Mouse (Mus musculus): Measurements from ENCODE around the gene Zfp444. TPM values are rescaled to one million over a fixed set of nuclear protein-coding genes. Genes with fewer than 3 reads are reported as not detected.

Zfp444 gene
- 84.7 and 95.4 TPM in 2 replicates for polyA plus RNA-seq (2015; fragmentation: Nextera tagmentation; extraction: Ambion mirVana)

DNA sequence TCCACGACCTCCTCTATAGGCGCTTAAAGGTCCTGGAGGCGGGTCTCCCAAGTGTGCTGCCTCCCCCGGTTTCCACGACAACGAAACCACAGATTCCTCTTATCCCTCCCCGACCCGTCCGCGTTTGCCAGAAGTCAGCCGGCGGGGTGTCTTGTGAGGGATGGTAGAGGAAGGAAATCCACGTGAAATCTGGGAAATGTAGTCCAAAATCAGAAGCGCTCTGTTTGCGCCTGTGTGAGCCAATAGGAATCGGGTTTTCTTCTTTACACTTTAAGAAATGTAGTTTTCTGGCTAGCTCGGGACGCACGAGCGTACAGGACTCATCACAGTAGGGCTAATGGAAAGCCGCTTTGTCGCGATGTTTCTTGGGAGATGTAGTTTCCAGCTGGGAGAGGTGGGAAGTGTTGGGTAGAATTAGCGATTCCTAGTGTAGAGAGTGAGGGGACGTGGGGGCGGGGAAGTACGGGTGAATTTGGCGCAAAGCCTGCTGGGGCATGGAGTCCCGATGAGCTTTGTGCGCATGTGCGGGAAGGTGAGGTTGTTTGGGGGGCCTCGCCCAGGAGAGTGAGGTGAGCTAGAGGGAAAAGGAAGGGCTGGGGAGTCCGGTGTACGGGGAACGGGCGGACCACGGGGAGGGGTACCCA lies at the start of gene Zfp444:
Zfp444 (plus strand) TSS at position 221 of the 644 bp plus-strand sequence.
- H3K9ac ChIP-seq (replicated peaks), result peak within 1 kb of the TSS; percentile 82
- H3K27ac ChIP-seq, result peak within 1 kb of the TSS; percentile 80
- peaks cover 20% of the 10 kb centered on the region for H3K4me1 ChIP-seq (replicated peaks)
- H3K9me3 ChIP-seq, result no peaks in the 10 kb centered on the region
- peak within 1 kb of the TSS; percentile 71 for H3K4me3 ChIP-seq (replicated peaks)
- peak; percentile 99 for ATAC-seq
- peaks cover 12% of the 10 kb centered on the region for H3K36me3 ChIP-seq
- peak within 1 kb of the TSS; percentile 77 for H3K4me2 ChIP-seq (replicated peaks)
- no peaks in the 10 kb centered on the region for H3K27me3 ChIP-seq
- WGBS, result under 1% methylated on average over 37 of the region's 37 CpGs

DNA sequence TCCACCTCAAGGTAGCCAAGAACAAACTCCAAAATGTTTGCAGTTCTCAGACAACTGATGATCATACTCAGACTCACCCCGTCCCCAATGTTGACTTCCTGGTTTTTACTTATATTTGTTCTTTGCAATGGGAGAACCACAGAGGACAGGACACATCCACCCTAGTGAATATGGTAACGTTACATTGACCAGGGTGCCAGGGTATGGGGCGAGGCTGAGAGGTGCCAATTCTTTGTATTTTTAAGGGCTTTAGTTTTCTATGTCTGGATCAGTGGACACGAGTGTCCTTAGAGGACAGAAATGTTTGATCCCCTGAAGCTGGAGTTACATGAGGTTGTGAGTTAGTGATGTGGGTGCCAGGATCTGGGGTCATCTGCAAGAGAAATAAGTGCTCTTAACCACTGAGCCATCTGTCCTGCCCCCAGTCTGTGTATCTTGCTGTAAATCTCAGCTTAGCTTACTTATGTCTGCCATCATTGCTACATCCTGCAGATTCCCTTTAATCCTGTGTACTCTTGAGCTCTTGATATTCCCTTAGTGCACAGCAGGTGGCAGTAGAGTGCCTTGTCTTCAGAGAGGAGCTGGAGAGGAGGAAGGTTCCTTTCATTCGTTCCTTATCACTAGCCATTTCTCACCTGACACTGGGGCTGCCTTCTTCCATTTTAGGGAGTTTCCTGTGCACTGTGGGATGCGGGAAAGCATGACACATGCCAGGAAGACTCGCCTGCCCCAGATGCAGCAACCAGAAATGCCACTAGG lies 45.2 kb upstream of the Zfp444 start:
- Histone ChIP-seq H3K9me3 (no peaks in the 10 kb centered on the region), H3K27ac (peak overlapping the region; percentile 53; the same call in 1 of the 2 replicates), H3K4me1 (replicated peaks) (0 out of 2 replicates have a peak, but pooled peaks cover 2% of the 10 kb centered on the region), H3K4me3 (replicated peaks) (no peak overlapping the region), H3K36me3 (peaks cover 9% of the 10 kb centered on the region), H3K9ac (replicated peaks) (peak overlapping the region; percentile 41; the same call in 1 of the 2 replicates), H3K27me3 (no peaks in the 10 kb centered on the region), H3K4me2 (replicated peaks) (no peak overlapping the region)
- peak; percentile 66 for ATAC-seq
- 39% methylated on average over 7 of the region's 7 CpGs for WGBS

- Histone ChIP-seq H3K27ac (no peak overlapping the region), H3K4me3 (replicated peaks) (no peak overlapping the region), H3K9me3 (0 out of 2 replicates have a peak, but pooled peaks cover 4% of the 10 kb centered on the region), H3K27me3 (no peaks in the 10 kb centered on the region), H3K4me1 (replicated peaks) (0 out of 2 replicates have a peak, but pooled peaks cover 2% of the 10 kb centered on the region), H3K36me3 (peaks cover 33% of the 10 kb centered on the region), H3K9ac (replicated peaks) (no peak overlapping the region), H3K4me2 (replicated peaks) (no peak overlapping the region)
- 59% methylated on average over 4 of the region's 4 CpGs for WGBS
- ATAC-seq, result no peak
These were observed 41.7 kb upstream of the Zfp444 start for GRCm38 (mm10) chr7:6130346-6130745.

DNA sequence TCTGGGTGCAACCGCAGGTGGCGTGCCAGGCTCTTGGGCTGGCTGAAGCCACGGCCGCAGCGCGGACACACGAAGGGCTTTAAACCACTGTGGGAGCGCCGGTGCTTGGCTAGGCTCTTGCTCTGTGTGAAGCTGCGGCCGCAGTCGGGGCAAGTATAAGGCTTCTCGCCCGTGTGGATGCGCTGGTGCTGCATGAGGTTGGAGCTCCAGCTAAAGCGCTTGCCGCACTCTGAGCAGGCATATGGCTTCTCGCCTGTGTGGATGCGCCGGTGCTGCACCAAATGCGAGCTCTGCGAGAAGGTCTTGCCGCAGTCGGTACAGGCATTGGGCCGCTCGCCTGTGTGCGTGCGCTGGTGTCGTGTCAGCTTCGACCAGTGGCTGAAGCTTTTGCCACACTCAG lies 39.4 kb upstream of the Zfp444 start:
- WGBS, result 82% methylated on average over 30 of the region's 30 CpGs
- ATAC-seq, result no peak
- H3K4me1 ChIP-seq (replicated peaks), result no peaks in the 10 kb centered on the region

GRCm38 (mm10) chr7:6136497-6136896 lies 35.5 kb upstream of the Zfp444 start:
- no peaks in the 10 kb centered on the region for H3K4me1 ChIP-seq (replicated peaks)
- no peak overlapping the region for H3K4me3 ChIP-seq (replicated peaks)
- no peaks in the 10 kb centered on the region for H3K27me3 ChIP-seq
- H3K27ac ChIP-seq, result no peak overlapping the region
- 0 out of 2 replicates have a peak, but pooled peaks cover 4% of the 10 kb centered on the region for H3K9me3 ChIP-seq
- H3K4me2 ChIP-seq (replicated peaks), result no peak overlapping the region
- peaks cover 57% of the 10 kb centered on the region for H3K36me3 ChIP-seq
- no peak overlapping the region for H3K9ac ChIP-seq (replicated peaks)
- no peak for ATAC-seq

More for the DNA sequence above, 39.4 kb upstream of the Zfp444 start:
- Histone ChIP-seq H3K4me2 (replicated peaks) (no peak overlapping the region), H3K9me3 (0 out of 2 replicates have a peak, but pooled peaks cover 4% of the 10 kb centered on the region), H3K27ac (no peak overlapping the region), H3K36me3 (peaks cover 45% of the 10 kb centered on the region), H3K4me3 (replicated peaks) (no peak overlapping the region), H3K27me3 (no peaks in the 10 kb centered on the region), H3K9ac (replicated peaks) (no peak overlapping the region)

DNA sequence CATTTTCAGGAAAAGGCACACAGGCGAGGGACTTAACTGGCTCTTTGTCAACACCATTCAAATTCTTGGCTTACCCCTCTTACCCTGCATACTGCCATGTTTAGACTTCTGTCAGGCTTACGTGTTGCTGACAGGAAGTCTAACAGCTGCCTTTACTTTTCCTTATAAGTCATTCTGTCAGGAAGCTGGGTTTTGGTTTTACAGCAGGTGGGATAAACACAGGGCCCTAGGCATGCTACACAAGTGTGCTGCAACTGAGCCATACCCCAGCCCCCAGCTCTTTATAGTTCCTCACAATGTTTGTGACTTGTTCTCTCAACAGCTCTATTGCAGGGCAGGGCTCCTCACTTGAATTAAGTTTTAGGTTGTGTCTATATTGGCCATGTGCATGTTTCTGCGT lies 32.7 kb upstream of the Zfp444 start:
- Histone ChIP-seq H3K36me3 (peaks cover 38% of the 10 kb centered on the region), H3K27ac (no peak overlapping the region), H3K9me3 (no peaks in the 10 kb centered on the region), H3K4me1 (replicated peaks) (0 out of 2 replicates have a peak, but pooled peaks cover 5% of the 10 kb centered on the region), H3K4me2 (replicated peaks) (no peak overlapping the region), H3K27me3 (no peaks in the 10 kb centered on the region), H3K9ac (replicated peaks) (no peak overlapping the region), H3K4me3 (replicated peaks) (no peak overlapping the region)
- 86% methylated on average over 3 of the region's 3 CpGs for WGBS
- no peak for ATAC-seq

DNA sequence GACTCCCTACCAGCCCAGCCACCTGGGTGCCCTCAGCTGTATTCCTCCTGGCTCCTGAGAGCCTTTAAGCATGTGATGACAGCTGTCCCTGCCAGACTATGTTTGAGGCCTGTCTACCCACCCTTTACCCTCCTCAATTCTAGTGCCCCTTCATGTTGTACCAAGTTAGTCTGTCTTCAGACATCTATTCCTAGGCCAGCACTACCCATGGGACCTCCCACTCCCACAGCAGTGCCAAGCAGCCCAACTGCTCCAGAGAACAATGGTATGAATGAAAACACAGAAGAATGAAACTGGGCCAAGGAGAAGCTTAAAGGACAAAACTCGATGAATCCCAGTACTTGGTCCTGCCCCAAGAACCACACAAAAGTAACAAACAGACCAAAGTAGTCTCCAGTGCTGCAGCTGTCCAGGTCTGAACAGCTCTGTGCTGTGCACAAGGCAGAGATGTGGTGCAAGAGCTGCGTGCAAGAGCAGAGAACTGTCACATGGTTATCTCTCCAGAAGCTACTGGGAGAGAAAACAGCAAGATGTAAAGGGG lies 28.0 kb upstream of the Zfp444 start:
- Histone ChIP-seq H3K4me3 (replicated peaks) (no peak overlapping the region), H3K27me3 (no peaks in the 10 kb centered on the region), H3K4me2 (replicated peaks) (no peak overlapping the region), H3K4me1 (replicated peaks) (peaks cover 19% of the 10 kb centered on the region), H3K9me3 (no peaks in the 10 kb centered on the region), H3K27ac (no peak overlapping the region), H3K9ac (replicated peaks) (no peak overlapping the region), H3K36me3 (peaks cover 19% of the 10 kb centered on the region)
- peak; percentile 32; the same call in 1 of the 2 replicates for ATAC-seq
- 81% methylated on average over 2 of the region's 2 CpGs for WGBS

DNA sequence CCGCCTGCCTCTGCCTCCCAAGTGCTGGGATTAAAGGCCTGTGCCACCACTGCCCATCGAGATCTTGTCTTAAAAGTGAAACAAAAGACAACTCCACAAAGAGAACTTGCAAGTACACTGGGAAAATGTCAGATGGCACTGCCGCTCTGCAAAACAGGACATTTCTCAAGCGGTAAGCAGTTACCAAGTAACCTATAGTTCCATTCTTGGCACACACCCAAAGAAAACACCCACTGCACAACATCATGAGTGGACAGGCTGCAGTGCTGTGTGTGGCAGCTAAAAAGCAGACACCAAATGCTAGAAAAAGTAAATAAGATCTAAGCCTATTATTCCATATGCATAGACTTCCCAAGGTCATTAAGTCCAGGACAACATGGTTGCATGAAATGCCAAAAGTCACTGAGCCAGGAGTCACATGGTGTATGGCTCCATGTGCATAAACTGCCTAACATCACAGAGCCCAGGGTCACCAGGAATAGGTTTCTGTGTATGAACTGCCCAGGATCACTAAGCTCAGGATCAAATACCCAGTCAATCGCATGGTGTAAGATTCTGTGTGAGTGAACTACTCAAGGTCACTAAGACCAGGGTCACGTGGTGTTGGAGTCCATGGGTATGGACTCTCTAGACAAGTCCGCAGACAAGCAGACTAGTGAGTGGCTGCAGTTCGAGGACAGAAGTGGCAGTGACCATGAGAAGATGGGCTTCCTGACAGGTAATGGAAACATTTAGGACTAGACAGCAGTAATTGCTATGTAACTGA lies 26.4 kb upstream of the Zfp444 start:
- WGBS, result 91% methylated on average over 8 of the region's 8 CpGs
- H3K4me1 ChIP-seq (replicated peaks), result peaks cover 21% of the 10 kb centered on the region

DNA sequence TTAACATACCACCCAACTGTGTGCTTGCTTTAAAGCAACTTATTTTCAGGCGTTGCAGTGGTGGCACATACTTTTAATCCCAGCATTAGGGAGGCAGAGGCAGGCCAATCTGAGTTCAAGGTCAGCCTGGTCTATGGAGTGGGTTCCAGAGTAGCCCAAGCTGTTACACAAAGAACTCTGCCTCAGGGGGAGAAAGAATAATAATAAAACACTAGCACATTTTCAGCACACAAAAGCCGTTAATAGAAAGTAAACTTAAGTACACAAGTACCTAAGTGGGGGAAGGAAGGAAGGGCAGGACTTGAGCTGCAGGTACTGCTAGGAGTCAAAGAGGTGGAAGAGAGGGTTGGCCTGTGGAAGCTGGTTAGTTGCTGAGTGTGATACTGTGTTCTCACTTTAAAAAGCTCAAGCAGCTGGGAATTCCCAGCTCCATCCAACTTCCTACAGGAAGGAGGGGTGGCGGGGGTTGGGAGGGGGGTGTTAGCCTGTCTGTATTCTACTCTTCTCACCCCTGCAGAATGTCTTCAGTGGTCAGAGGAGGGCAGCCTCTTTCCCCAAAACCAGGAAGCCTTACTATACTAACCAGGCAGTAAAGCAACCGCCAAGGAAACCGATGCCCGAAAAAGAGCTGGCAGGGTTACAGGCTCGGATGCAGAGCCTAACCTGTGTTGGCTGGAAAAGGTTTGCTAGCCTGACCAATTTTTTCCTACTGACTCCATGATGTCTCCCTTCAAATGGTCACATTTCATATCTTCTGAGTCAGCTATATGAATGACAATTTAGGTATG lies 25.6 kb upstream of the Zfp444 start:
- no peak for ATAC-seq
- no peaks in the 10 kb centered on the region for H3K27me3 ChIP-seq
- H3K9me3 ChIP-seq, result no peaks in the 10 kb centered on the region
- H3K4me1 ChIP-seq (replicated peaks), result peaks cover 21% of the 10 kb centered on the region
- H3K27ac ChIP-seq, result no peak overlapping the region
- H3K36me3 ChIP-seq, result peaks cover 8% of the 10 kb centered on the region
- 93% methylated on average over 7 of the region's 7 CpGs for WGBS
- H3K9ac ChIP-seq (replicated peaks), result no peak overlapping the region
- no peak overlapping the region for H3K4me3 ChIP-seq (replicated peaks)
- H3K4me2 ChIP-seq (replicated peaks), result no peak overlapping the region

More for the DNA sequence above, 26.4 kb upstream of the Zfp444 start:
- H3K36me3 ChIP-seq, result peaks cover 13% of the 10 kb centered on the region
- no peak overlapping the region for H3K4me2 ChIP-seq (replicated peaks)
- no peaks in the 10 kb centered on the region for H3K27me3 ChIP-seq
- H3K9ac ChIP-seq (replicated peaks), result no peak overlapping the region
- ATAC-seq, result no peak; the same call in 1 of the 2 replicates
- H3K9me3 ChIP-seq, result no peaks in the 10 kb centered on the region
- H3K27ac ChIP-seq, result no peak overlapping the region
- H3K4me3 ChIP-seq (replicated peaks), result no peak overlapping the region

GRCm38 (mm10) chr7:6146982-6147325 lies 25.1 kb upstream of the Zfp444 start:
- peaks cover 3% of the 10 kb centered on the region for H3K36me3 ChIP-seq
- H3K9me3 ChIP-seq, result no peaks in the 10 kb centered on the region
- WGBS, result 90% methylated on average over 2 of the region's 2 CpGs
- H3K27me3 ChIP-seq, result no peaks in the 10 kb centered on the region
- no peak overlapping the region for H3K9ac ChIP-seq (replicated peaks)
- no peak overlapping the region for H3K4me3 ChIP-seq (replicated peaks)
- no peak overlapping the region for H3K27ac ChIP-seq
- no peak overlapping the region for H3K4me2 ChIP-seq (replicated peaks)
- ATAC-seq, result no peak
- H3K4me1 ChIP-seq (replicated peaks), result peaks cover 23% of the 10 kb centered on the region

DNA sequence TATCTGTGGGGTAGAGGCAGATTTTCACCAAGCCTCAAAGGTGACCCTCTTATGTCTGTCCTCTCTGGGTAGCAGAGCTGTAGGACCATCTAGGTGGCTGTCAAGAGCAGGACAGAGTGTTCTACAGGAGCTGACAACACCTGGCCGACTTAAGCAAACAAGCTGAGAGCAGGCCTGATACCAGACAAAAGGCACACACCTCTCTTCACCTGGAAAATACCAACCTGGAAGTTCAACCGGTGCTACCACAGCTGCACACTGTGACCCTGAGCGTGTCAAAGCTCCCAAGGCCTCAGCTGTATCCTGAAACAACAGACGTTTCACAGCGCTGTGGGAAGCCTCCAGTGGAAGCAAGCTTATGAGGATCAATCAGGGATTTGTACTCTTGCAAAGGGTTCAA lies 24.3 kb upstream of the Zfp444 start:
- WGBS, result 89% methylated on average over 5 of the region's 5 CpGs
- no peaks in the 10 kb centered on the region for H3K27me3 ChIP-seq
- no peak overlapping the region for H3K9ac ChIP-seq (replicated peaks)
- no peaks in the 10 kb centered on the region; the same call in 1 of the 2 replicates for H3K36me3 ChIP-seq
- no peaks in the 10 kb centered on the region for H3K9me3 ChIP-seq
- H3K4me2 ChIP-seq (replicated peaks), result no peak overlapping the region
- no peak for ATAC-seq
- peaks cover 26% of the 10 kb centered on the region for H3K4me1 ChIP-seq (replicated peaks)
- H3K4me3 ChIP-seq (replicated peaks), result no peak overlapping the region
- H3K27ac ChIP-seq, result no peak overlapping the region
